Mouse (Mus musculus) layer of hippocampus, postnatal 36 days (tissue): ENCODE measurements around the gene Gm5108. TPM values are rescaled to one million over a fixed set of nuclear protein-coding genes. Genes with fewer than 3 reads are reported as not detected.

Source experiments
- DNase-seq, 2 experiments: peaks; one replicate each; pipeline ENCODE4 v3.0.0; 2022
- total RNA-seq, 2 experiments: library from RNA; stranded (reverse); gene quantifications; 2 replicates each; pipeline ENCODE4 v1.2.3; 2021

The Gm5108 gene
- not detected for total RNA-seq

DNA sequence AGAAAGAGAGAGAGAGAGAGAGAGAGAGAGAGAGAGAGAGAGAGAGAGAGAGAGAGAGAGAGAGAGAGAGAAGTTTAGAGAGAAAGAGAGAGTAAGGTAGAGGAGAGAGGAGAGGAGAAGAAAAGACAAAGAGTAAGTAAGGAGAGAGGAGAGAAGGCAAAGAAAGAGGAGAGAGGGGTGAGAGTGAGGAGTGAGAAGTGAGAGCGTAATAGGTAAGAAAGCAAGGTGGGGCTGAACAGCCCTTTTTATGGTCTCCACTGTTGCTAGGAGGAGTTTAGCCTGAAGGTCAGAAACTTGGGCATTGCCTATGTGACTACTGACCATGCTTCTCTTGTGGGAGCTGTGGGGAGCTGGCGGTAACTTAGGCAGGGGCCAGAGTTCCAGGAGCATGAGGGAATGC, at the start of gene Gm5108:
TSS of gene Gm5108 (plus strand) at position 301 of the 400 bp plus-strand sequence.
- DNase-seq: no peak

DNA sequence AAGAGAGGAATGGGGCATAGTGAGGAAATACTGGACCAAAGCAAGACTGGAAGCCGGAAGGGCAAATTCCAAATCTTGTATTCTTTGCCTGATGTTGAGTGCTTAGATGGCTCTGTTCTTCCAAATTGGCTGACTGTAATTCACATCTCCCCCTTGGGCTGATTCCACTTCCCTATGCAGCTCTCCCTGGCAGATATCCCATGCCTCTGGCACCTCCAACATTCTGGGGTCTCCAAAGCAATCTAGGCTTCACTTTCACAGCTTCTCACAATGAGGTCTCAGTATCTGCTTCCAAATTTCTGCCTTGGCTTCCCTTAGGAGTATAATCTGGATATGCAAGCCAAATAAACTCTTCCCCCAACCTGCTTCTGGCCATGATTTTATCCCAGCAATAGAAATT, 42.5 kb upstream of the Gm5108 start:
- DNase-seq: no peak

- DNase-seq: no peak
Observed at GRCm38 (mm10) chr5:67904555-67904954, 36.9 kb upstream of the Gm5108 start.

DNA sequence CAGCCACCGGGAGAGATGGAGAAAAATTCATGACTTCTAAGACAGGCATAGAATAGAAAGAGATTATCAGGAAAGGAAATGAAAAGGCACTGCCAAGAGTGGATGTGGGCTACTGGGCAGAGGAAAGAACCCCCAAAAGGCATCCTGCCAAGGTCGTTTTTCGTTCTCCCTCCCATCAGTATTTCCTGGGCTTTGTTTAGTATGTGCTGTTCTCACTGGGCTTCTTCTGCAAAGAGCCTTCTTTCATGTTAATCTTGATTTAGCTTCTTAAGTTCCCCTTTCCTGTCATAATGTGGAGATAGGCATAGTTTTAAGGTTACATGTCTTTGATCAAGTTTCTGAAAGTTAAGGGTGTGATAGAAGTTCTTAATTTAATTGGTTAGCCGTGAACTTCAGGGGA, 10.9 kb upstream of the Gm5108 start:
- no peak for DNase-seq

DNA sequence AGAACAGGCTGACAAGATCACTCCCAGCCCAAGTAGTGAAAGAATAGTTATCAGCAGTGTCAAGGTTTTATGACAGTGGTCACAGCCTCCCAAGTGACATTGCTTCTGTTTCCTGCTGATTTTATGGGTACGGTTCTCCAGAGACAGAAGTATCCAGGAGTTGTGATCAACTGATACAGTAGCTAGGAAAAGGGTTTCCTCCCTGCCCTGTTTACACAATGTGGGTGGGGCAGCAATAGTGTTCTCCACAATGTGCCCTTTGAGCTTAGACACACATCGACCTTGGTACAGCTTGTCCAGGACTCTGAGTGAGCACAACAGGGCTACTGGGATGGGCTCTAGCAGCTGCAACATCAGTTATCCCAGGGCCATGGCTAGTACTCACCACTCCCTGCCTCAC, 9.8 kb upstream of the Gm5108 start:
- DNase-seq: no peak

GRCm38 (mm10) chr5:67943199-67943598, 1.7 kb downstream of the Gm5108 start:
- DNase-seq: no peak

DNA sequence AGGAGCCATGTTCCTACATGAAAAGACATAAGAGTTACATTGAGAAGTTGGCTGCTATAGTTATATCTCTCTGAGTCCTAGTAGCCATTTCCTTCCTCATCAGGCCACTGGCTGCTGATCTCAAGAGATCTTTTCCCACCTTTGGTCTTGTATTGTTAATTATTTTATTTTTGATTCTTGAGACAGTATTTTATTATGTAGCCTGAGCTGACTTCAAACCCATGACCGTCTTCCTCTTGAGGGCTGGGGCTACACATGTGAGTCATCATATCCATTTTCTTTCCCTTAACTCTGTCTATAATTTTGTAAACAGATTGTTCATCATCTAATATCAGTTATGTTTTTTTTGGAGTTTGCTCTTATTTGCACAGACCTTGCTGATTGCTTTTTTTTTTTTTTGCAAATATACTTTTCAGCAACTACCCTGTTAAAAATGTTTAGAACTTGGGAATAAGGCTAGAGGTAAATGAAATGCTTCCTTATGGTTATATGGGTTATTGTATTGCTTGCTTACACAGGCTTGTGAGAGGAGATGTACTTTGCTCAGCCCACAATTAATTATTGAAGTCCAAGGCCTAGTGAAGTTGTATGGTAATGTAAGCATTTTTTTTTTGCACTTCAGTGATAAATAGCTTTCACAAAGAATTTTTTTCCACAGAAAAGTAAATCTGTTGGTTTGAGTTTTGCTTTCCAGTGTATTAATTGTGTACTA, 2.8 kb downstream of the Gm5108 start:
- no peak for DNase-seq

DNA sequence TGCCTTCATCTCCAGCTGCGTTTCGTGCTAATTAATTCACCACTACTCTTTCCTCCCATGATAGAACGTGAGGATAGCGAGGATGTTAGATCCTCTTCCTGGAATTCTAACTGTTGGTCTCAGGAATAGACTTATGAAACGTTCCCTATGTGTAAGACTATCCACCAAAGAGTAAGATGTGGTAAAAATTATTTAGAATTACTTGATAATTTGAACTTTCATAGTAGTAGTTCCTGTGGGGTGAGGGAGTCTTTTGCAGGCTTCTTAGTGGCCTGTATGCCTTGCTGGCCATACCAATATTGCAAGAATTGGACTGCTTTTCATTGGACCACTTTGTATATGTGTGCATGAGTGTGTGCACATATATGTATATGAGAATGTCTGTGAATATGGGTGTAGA, 4.9 kb downstream of the Gm5108 start, which contains the start of gene Gm21905:
TSS of gene Gm21905 (minus strand) at position 101 of the 400 bp plus-strand sequence.
- DNase-seq: no peak

DNA sequence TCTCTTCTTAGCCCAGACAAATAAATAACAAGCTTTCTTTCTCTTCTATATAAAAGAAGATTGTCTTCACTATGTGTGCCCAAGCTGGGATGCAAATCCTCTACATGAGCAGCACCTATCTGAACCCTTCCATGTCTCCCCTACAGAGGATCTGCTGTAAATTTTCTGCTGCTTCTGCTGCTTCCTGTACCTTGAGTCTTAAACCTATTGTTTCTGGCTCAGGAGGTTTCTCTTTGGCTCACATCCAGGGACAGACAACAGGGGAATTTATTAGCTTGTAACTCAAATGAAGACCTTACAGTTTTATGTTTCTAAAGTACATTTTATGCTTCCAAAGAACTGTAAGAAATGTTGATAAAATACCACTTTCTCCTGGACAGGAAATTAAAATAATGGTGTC, 5.5 kb downstream of the Gm5108 start:
- no peak for DNase-seq

DNA sequence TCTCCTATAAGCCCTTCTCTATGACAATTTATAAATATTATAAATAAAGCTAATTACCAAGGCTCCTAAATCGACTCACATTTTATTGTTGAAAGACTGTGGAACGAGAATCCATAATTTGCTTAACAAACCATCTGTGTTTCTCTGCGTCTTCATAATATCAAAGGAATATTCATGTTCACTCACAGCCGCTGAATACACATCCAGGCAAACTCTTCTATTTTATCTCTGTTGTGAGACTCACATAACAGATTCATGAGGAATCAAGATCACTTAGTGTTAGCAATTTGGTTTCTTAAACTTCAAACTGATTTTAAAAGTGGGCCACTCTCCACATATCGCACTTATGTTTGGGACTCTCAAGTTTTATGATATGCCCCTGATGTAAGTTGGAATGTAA, 6.6 kb downstream of the Gm5108 start:
- DNase-seq: no peak

- no peak for DNase-seq
Observed at GRCm38 (mm10) chr5:67954097-67954496, 12.6 kb downstream of the Gm5108 start.

- no peak for DNase-seq
Observed at GRCm38 (mm10) chr5:67955486-67955885, 14.0 kb downstream of the Gm5108 start.

DNA sequence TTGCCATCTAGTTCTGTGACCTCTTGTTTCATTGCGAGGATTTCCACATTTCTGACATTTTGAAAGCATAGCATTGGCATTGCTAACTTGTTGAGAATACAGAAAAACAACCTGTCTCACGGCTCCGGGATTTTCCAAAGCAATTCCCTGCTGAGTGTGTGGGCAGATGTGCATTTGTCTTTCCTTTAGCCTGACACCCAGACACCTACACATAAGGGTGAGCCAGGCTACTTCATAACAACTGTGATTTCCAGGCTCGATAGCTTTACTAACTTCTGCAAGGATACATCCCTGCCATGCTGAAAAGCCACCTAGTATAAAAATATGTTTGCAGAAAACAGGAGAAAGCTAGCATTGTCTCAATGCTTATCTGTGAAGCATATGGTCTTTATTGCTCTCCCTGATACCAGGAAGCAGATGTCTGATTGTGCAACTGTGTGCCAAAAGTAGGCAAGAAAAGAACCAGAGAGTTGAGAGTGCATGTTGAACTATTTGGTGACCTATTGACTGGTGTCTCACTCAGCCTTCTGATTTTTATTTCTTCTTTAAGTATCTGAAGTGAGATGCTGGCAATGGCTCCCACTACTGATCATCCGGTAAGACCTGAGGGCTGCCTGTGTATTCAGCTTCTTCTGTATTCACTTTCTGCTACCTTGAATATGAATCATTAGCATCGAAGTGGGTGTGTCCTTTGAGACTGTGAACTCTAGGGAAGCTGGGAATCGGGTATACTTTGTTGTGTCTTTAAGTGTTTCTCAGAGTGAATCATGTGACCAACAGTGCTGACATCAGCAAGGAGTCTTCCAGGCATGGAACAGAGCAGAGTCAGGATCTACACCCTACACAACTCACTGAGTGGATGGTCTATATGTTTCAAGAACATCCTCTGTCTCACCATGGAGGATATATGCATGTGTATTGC, 20.5 kb downstream of the Gm5108 start:
- no peak for DNase-seq

GRCm38 (mm10) chr5:67969536-67969935, 28.1 kb downstream of the Gm5108 start:
- DNase-seq: no peak

GRCm38 (mm10) chr5:67981946-67982526, 40.6 kb downstream of the Gm5108 start:
- DNase-seq: no peak

- DNase-seq: no peak
Observed at GRCm38 (mm10) chr5:67990426-67990825, 49.0 kb downstream of the Gm5108 start.

DNA sequence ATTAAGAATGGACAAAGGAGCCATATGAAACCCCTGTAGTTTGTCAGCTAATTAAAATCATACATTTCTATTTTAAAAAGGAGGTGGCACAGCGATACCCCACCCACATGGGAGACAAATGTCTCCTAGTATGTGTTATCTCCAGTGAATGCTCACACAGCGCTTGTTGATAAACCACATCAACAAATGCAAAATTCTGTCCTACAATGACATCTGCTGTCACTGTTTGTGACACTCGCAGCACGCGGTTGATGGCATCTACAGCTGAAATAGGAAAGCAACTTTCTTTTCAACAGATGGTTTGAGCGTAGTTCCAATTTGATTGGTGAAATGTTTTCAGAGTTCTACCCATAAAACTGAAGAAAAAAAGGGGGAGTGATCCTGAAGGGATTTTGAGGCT, 61.1 kb downstream of the Gm5108 start:
- peak; percentile 3 to 15 for DNase-seq

DNA sequence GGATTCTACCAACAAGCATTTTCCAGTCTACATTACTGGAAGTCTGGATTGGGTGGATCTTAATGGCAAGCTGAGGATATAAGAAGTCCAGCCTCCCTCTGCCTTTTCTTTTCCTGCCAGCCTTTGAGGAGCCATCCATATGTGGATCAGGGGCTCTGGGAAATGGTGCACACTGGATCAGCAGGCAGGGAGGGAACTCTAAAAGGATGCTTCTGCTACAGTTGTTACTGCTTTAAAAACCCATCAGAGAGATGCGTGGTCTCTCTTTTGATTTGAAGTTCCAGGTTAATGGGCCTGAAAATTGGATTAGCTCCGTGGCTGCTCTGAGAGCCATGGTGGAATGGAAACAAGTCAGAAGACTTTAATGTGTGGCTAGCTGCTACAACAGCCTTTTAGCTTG, 62.4 kb downstream of the Gm5108 start:
- DNase-seq: no peak

GRCm38 (mm10) chr5:68004419-68004818, 63.0 kb downstream of the Gm5108 start:
- no peak for DNase-seq

DNA sequence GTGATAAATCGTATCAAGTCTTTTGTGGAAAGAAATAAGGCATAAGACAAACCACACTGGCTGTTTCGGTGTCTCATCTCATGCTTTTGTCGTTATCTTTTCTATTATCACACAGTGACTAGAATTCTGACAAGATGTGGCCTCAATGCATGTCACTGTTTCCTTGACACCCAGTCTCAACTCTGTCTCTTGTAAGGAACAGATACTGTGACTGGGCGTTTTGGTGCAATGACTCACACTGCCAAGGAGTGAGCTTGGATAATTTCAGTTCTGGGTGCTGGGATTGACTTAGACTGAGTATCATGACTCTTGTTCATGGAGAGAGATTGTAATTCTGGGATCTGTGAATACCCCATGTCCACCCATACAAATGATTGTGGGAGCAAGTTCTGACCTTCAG, 65.6 kb downstream of the Gm5108 start:
- DNase-seq: no peak

DNA sequence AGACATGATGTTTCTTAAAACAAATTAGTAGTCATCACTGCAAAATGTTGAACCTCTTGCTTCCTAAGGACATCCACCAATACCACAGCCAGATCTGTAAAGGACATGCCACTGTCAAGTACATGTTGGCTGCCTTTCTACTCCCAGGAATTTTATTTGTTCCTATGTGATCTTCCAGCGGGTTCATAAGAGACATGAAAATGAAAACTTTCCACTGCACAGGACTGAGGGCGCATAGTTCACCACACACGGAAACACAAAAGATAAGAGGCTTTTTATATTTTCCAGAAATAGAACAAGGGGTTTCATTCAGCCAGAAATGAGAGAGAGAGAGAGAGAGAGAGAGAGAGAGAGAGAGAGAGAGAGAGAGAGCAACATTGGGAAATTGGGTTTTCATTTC, 70.1 kb downstream of the Gm5108 start:
- DNase-seq: no peak

DNA sequence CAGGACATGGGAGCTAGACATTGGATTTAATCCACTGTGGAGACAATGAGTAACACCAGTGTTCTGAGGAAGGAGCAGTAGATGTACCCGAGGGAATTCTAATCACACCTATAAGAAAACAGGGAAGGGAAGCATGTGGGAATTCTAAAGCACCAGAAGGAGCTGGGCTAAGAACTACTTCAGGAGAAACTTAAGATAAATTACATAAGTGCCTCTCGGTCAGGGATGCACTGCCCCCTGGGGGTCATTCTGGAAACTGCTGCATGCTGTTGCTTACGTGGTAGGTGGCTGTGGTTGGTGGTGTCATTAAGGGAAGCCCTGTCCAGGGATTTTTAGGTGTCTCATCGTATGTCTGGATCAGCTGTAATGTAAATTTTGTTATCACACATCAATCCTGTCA, 71.1 kb downstream of the Gm5108 start:
- peak; percentile 71 for DNase-seq

DNA sequence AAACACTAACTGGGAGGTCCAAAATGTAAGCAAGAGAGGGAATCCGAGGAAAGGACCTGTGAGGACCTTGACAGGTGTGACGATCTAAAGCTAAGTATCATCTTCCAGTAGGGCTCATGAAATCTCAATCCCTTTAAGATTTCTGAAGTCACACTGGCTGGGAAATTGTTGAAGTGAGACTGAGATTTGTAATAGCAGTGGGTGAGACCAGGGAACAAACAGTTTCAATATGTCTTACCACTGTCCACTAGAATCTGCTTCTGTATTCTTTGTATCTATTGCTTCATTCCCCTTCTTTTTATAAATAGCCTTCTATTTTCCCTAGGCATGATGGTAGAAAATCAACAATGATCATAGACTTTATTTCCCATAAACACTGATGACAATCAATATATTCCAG, 79.4 kb downstream of the Gm5108 start:
- DNase-seq: no peak
